Mouse (Mus musculus): ENCODE data around the gene Nucb1. TPM values are rescaled to one million over a fixed set of nuclear protein-coding genes. Genes with fewer than 3 reads are reported as not detected.

The Nucb1 gene
- 91.8 and 127 TPM in 2 replicates for total RNA-seq (2014; fragmentation: Nextera tagmentation)
- total RNA-seq (2017), result 378 and 409 TPM in 2 replicates
- polyA plus RNA-seq (2012), result 403 and 408 TPM in 2 replicates

DNA sequence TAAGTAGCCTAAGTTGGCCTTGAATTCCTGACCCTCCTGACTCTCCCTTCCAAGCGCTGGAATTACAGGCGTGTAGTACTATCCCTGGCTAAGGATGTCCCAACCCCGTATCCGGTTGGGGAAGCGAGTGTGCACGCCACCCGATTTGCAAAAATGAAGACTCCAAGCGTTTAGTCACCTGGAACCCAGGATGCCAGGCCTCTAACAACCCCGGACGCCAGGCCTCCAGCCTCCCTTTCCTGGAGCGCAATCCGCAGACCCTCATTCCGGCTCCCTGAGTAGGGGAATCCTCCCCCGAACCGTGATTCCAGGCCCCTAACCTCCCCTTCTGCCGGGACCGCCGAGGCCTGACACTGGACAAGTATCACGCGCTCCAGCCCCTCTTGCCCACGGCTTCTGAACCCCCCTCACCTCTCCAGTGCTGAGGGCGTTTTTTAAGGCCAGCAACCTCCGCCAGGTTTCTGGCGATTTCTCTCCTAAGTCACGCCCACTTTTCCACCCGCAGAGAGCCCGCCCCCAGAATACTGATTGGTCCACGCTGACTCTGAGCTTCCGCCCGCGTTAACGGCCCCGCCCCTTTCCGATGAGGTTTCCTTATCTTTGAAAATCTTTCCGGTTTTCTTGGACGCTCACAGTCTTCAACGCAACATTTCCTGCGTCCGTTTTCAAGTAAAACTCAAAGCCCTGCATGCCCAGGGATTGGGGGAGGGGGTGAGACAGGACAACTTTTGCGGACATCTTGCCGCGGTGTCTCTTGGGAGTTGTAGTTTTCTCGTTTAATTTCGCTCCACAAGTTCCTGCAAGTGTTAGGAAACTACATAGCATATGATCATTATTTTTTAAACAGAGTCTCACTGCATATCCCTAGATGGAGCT lies at the start of gene Nucb1:
Gene Nucb1, minus strand, starts transcription at position 495 of the 876 bp plus-strand sequence.
- Histone ChIP-seq H3K9me3 (replicated peaks) (no peaks in the 10 kb centered on the region), H3K4me3 (ENCODE audit: low read depth, low read length) (peak within 1 kb of the TSS; percentile 85), H3K27me3 (ENCODE audit: insufficient read depth, low read length) (no peaks in the 10 kb centered on the region), H3K4me1 (ENCODE audit: insufficient read depth, low read depth, low read length) (peaks cover 44% of the 10 kb centered on the region), H3K36me3 (replicated peaks) (peaks cover 31% of the 10 kb centered on the region)
- peak; percentile 85 for ATAC-seq (ENCODE audit: extremely low read depth, insufficient number of reproducible peaks, low FRiP score, poor library complexity, severe bottlenecking)
- no peak for TF ChIP-seq GATA1 (IDR thresholded peaks at IDR 0.05; ENCODE audit: borderline replicate concordance, low read length)
- TF ChIP-seq POLR2AphosphoS5 (IDR thresholded peaks at IDR 0.05; ENCODE audit: insufficient replicate concordance, low read depth, low read length), result no peak
- TF ChIP-seq CTCF (IDR thresholded peaks at IDR 0.05; ENCODE audit: low read depth, low read length), result no peak
- no peak for TF ChIP-seq TAL1 (conservative IDR thresholded peaks at IDR 0.05; ENCODE audit: low read depth, low read length)
- no peak for TF ChIP-seq GATA2 (IDR thresholded peaks at IDR 0.05; ENCODE audit: borderline replicate concordance, low read depth, low read length)
- DNase-seq (ENCODE audit: low spot score), result peak; percentile 74

GRCm38 (mm10) chr7:45558907-45559306 lies 48.7 kb upstream of the Nucb1 start:
- ATAC-seq (ENCODE audit: extremely low read depth, insufficient number of reproducible peaks, low FRiP score, poor library complexity, severe bottlenecking) (no peak), DNase-seq (ENCODE audit: low spot score) (no peak)
- Histone ChIP-seq H3K36me3 (replicated peaks) (no peaks in the 10 kb centered on the region), H3K4me3 (ENCODE audit: low read depth, low read length) (no peak overlapping the region), H3K27me3 (ENCODE audit: insufficient read depth, low read length) (peaks cover 10% of the 10 kb centered on the region), H3K9me3 (replicated peaks) (no peaks in the 10 kb centered on the region), H3K4me1 (ENCODE audit: insufficient read depth, low read depth, low read length) (peaks cover 47% of the 10 kb centered on the region)
- TF ChIP-seq GATA1 (IDR thresholded peaks at IDR 0.05; ENCODE audit: borderline replicate concordance, low read length) (no peak), CTCF (IDR thresholded peaks at IDR 0.05; ENCODE audit: low read depth, low read length) (no peak)

GRCm38 (mm10) chr7:45555787-45556186 lies 45.6 kb upstream of the Nucb1 start:
- no peaks in the 10 kb centered on the region for H3K36me3 ChIP-seq (replicated peaks)
- peak; percentile 69 for DNase-seq (ENCODE audit: low spot score)
- H3K9me3 ChIP-seq (replicated peaks), result no peaks in the 10 kb centered on the region
- H3K27me3 ChIP-seq (ENCODE audit: insufficient read depth, low read length), result peaks cover 34% of the 10 kb centered on the region
- no peak for ATAC-seq (ENCODE audit: extremely low read depth, insufficient number of reproducible peaks, low FRiP score, poor library complexity, severe bottlenecking)
- peaks cover 30% of the 10 kb centered on the region for H3K4me1 ChIP-seq (ENCODE audit: insufficient read depth, low read depth, low read length)
- peak; percentile 78 for TF ChIP-seq CTCF (IDR thresholded peaks at IDR 0.05; ENCODE audit: low read depth, low read length)
- TF ChIP-seq GATA1 (IDR thresholded peaks at IDR 0.05; ENCODE audit: borderline replicate concordance, low read length), result no peak
- H3K4me3 ChIP-seq (ENCODE audit: low read depth, low read length), result no peak overlapping the region

GRCm38 (mm10) chr7:45554744-45555143 lies 44.5 kb upstream of the Nucb1 start, which contains the start of gene Hsd17b14:
Gene Hsd17b14 (plus strand): TSS chr7:45554893.
- no peak for TF ChIP-seq GATA2 (IDR thresholded peaks at IDR 0.05; ENCODE audit: borderline replicate concordance, low read depth, low read length)
- no peak for TF ChIP-seq TAL1 (conservative IDR thresholded peaks at IDR 0.05; ENCODE audit: low read depth, low read length)
- no peak for TF ChIP-seq POLR2AphosphoS5 (IDR thresholded peaks at IDR 0.05; ENCODE audit: insufficient replicate concordance, low read depth, low read length)
- TF ChIP-seq CTCF (IDR thresholded peaks at IDR 0.05; ENCODE audit: low read depth, low read length), result no peak
- TF ChIP-seq GATA1 (IDR thresholded peaks at IDR 0.05; ENCODE audit: borderline replicate concordance, low read length), result no peak
- Histone ChIP-seq H3K4me1 (ENCODE audit: insufficient read depth, low read depth, low read length) (peaks cover 27% of the 10 kb centered on the region), H3K36me3 (replicated peaks) (no peaks in the 10 kb centered on the region), H3K4me3 (ENCODE audit: low read depth, low read length) (no peak within 1 kb of the TSS), H3K9me3 (replicated peaks) (no peaks in the 10 kb centered on the region), H3K27me3 (ENCODE audit: insufficient read depth, low read length) (peaks cover 40% of the 10 kb centered on the region)
- ATAC-seq (ENCODE audit: extremely low read depth, insufficient number of reproducible peaks, low FRiP score, poor library complexity, severe bottlenecking) (no peak), DNase-seq (ENCODE audit: low spot score) (no peak)

DNA sequence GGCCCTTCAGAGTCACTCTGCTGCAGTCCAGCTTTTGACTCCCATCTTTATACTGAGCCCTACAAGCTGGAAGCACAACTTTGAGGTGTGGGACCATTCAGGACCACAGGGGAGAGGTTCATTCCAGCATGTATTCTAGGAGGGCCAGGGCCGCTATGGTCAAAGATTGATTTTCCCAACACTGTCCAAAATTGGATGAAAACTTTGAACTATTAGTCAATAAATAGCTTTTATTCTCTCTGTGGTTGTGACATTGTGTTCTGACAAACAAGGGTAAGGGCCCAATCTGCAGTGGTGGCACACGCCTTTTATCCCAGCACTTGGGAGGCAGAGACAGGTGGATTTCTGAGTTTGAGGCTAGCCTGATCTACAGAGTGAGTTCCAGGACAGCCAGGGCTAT lies 43.8 kb upstream of the Nucb1 start:
- Histone ChIP-seq H3K4me1 (ENCODE audit: insufficient read depth, low read depth, low read length) (peaks cover 23% of the 10 kb centered on the region), H3K27me3 (ENCODE audit: insufficient read depth, low read length) (peaks cover 45% of the 10 kb centered on the region), H3K9me3 (replicated peaks) (no peaks in the 10 kb centered on the region), H3K4me3 (ENCODE audit: low read depth, low read length) (no peak overlapping the region), H3K36me3 (replicated peaks) (no peaks in the 10 kb centered on the region)
- DNase-seq (ENCODE audit: low spot score), result no peak
- ATAC-seq (ENCODE audit: extremely low read depth, insufficient number of reproducible peaks, low FRiP score, poor library complexity, severe bottlenecking), result no peak
- no peak for TF ChIP-seq CTCF (IDR thresholded peaks at IDR 0.05; ENCODE audit: low read depth, low read length)
- no peak for TF ChIP-seq POLR2AphosphoS5 (IDR thresholded peaks at IDR 0.05; ENCODE audit: insufficient replicate concordance, low read depth, low read length)
- no peak for TF ChIP-seq GATA1 (IDR thresholded peaks at IDR 0.05; ENCODE audit: borderline replicate concordance, low read length)
- no peak for TF ChIP-seq GATA2 (IDR thresholded peaks at IDR 0.05; ENCODE audit: borderline replicate concordance, low read depth, low read length)
- no peak for TF ChIP-seq TAL1 (conservative IDR thresholded peaks at IDR 0.05; ENCODE audit: low read depth, low read length)

DNA sequence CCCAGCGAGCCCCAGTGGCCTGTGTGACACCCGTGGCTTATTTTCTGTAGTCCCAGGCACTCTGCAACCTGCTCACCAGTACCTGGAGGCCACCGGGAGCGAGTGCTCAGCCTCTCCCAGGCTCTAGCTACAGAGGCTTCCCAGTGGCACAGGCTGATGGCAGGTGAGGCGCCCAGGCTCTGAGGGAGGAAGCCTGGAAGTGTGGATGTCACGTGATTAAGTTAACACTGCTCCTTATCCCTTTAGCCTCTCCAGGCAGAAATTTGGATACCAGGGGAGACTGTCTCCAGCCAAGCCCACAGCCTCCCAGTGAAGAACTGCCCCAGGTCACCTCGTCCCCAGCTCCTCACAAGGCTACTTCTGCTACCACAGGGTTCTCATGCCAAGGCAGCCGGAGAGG lies 43.3 kb upstream of the Nucb1 start:
- peaks cover 48% of the 10 kb centered on the region for H3K27me3 ChIP-seq (ENCODE audit: insufficient read depth, low read length)
- H3K36me3 ChIP-seq (replicated peaks), result no peaks in the 10 kb centered on the region
- no peak overlapping the region for H3K4me3 ChIP-seq (ENCODE audit: low read depth, low read length)
- ATAC-seq (ENCODE audit: extremely low read depth, insufficient number of reproducible peaks, low FRiP score, poor library complexity, severe bottlenecking) (no peak), DNase-seq (ENCODE audit: low spot score) (no peak)
- peaks cover 18% of the 10 kb centered on the region for H3K4me1 ChIP-seq (ENCODE audit: insufficient read depth, low read depth, low read length)
- no peaks in the 10 kb centered on the region for H3K9me3 ChIP-seq (replicated peaks)
- no peak for TF ChIP-seq GATA1 (IDR thresholded peaks at IDR 0.05; ENCODE audit: borderline replicate concordance, low read length)
- TF ChIP-seq GATA2 (IDR thresholded peaks at IDR 0.05; ENCODE audit: borderline replicate concordance, low read depth, low read length), result no peak
- no peak for TF ChIP-seq TAL1 (conservative IDR thresholded peaks at IDR 0.05; ENCODE audit: low read depth, low read length)
- no peak for TF ChIP-seq POLR2AphosphoS5 (IDR thresholded peaks at IDR 0.05; ENCODE audit: insufficient replicate concordance, low read depth, low read length)
- TF ChIP-seq CTCF (IDR thresholded peaks at IDR 0.05; ENCODE audit: low read depth, low read length), result no peak
